In genomic region chr11:5261508-5262392, GRCm38 (mm10) we compare ENCODE assay signal across 8 mouse cellular contexts. TPM values are rescaled to one million over a fixed set of nuclear protein-coding genes. Genes with fewer than 3 reads are reported as not detected.
A peak's percentile ranks its signal among the peaks of the same experiment; 100 is the strongest.
DNase-seq lines count a peak whose midpoint lies in the region; ATAC-seq lines count a peak whose summit lies in the region.

Gene Kremen1 (minus strand): TSS chr11:5261558.

- no peaks in the 10 kb centered on the region for H3K36me3 ChIP-seq in hindbrain, embryonic 15.5 days

- no peaks in the 10 kb centered on the region for H3K27me3 ChIP-seq in hindbrain, embryonic 15.5 days

- H3K4me3 ChIP-seq in hindbrain, embryonic 15.5 days = peak within 1 kb of the TSS; percentile 82

- ATAC-seq in hindbrain, embryonic 15.5 days (ENCODE audit: low FRiP score, low read depth) = peak; percentile 96

- peaks cover 15% of the 10 kb centered on the region for H3K4me1 ChIP-seq in hindbrain, embryonic 15.5 days (replicated peaks)

- 0 out of 2 replicates have a peak within 1 kb of the TSS, but pooled peaks have one; percentile 62 for H3K27ac ChIP-seq in hindbrain, embryonic 15.5 days (replicated peaks)

- H3K4me2 ChIP-seq in hindbrain, embryonic 15.5 days = peak within 1 kb of the TSS; percentile 77

- peak; percentile 86 for DNase-seq in R1 (ENCODE audit: low read depth, low spot score)
- peak; percentile 97 to 99 for DNase-seq in cerebellum, postnatal 25 days
- DNase-seq in frontal cortex, postnatal 36 days (ENCODE audit: low spot score in 2 of 2) = peak; percentile 87 to 90
- DNase-seq in left cerebral cortex, adult 11 months (ENCODE audit: low spot score) = peak; percentile 86
- DNase-seq in lung, postnatal 4 days = peak; percentile 95 to 96
- DNase-seq in retina, postnatal 7 days (ENCODE audit: low read depth, low spot score) = peak; percentile 87
- peak; percentile 87 for DNase-seq in urinary bladder, adult 2 months (ENCODE audit: low spot score)

- no peaks in the 10 kb centered on the region for H3K9me3 ChIP-seq in hindbrain, embryonic 15.5 days

- 3% methylated on average over 50 of the region's 80 CpGs for WGBS in hindbrain, embryonic 15.5 days

- peak within 1 kb of the TSS; percentile 69 for H3K9ac ChIP-seq in hindbrain, embryonic 15.5 days

RNA-seq across cellular contexts. Expression of gene Kremen1, which starts in this region (rescaled TPM):
- polyA plus RNA-seq in hindbrain, embryonic 15.5 days (2015; fragmentation: Nextera tagmentation; extraction: Ambion mirVana) = 5.6 and 6.1 TPM in 2 replicates
- polyA plus RNA-seq in urinary bladder, adult 2 months (2012; rRNA removed) = 36.7 and 39.8 TPM in 2 replicates

Comparison
In these comparisons a context has a peak if more than half of its experiments do, and no peak if none do; other contexts are left out.
1. Peak in every context shown above with its lines: DNase-seq, ATAC-seq, H3K4me3 ChIP-seq and H3K27ac ChIP-seq.